In the genomic region with DNA sequence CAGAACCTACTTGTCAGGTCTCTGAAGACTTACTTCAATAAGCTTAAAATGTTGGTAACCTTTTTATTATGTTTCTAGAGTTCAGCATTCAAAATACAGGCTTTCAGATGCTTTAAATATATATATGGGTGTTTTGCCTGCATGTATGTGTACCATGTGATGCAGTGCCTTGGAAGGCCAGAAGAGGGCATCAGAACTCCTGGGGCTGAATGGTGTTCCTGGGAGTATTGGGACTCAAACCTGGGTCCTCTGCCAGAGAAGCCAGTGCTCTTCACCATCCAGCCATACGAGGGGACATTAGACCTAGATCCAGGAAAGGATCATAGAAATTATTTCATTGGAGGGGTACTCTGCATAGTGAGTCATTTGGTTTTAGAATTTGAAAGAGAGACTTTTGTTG, we compare ENCODE assay signal across 9 mouse cellular contexts. TPM values are rescaled to one million over a fixed set of nuclear protein-coding genes. Genes with fewer than 3 reads are reported as not detected.
DNase-seq lines count a peak whose midpoint lies in the region; ATAC-seq and TF ChIP-seq lines count a peak whose summit lies in the region.
"Had no signal": no experiment of that assay in that cellular context is flagged by ENCODE, and none has a peak within 500 bp of the region (broad histone marks: within the 10 kb centered on the region; RNA-seq: fewer than 3 reads in every experiment).

No protein-coding gene starts in this region.

- no peak overlapping the region for H3K4me2 ChIP-seq in midbrain, postnatal 0 days (ENCODE audit: low read depth, low read length, poor library complexity, severe bottlenecking)
- no peak overlapping the region for H3K4me2 ChIP-seq in midbrain, embryonic 11.5 days
- H3K4me2 ChIP-seq in liver, embryonic 14.5 days (ENCODE audit: low read depth), result no peak overlapping the region

- H3K9ac ChIP-seq in midbrain, postnatal 0 days (replicated peaks; ENCODE audit: low read length, poor library complexity, severe bottlenecking), result no peak overlapping the region
- no peak overlapping the region for H3K9ac ChIP-seq in midbrain, embryonic 11.5 days (ENCODE audit: low read length)
- no peak overlapping the region; the same call in 1 of the 2 replicates for H3K9ac ChIP-seq in liver, embryonic 14.5 days (replicated peaks)

- TF ChIP-seq CTCF in cerebellum, adult 2 months (IDR thresholded peaks at IDR 0.05; ENCODE audit: borderline replicate concordance, insufficient read depth, low read depth, low read length), result peak; percentile 27; the same call in 1 of the 2 replicates
- TF ChIP-seq CTCF in midbrain, postnatal 0 days (IDR thresholded peaks at IDR 0.05), result peak; percentile 43
- TF ChIP-seq CTCF in liver, embryonic 14.5 days (IDR thresholded peaks at IDR 0.05; ENCODE audit: low read depth), result peak; percentile 76

- H3K4me1 ChIP-seq in cerebellum, adult 2 months (ENCODE audit: control insufficient read depth, insufficient read depth, low read length), result peaks cover 4% of the 10 kb centered on the region
- no peaks in the 10 kb centered on the region for H3K4me1 ChIP-seq in midbrain, postnatal 0 days (ENCODE audit: insufficient read depth, low read length)
- no peaks in the 10 kb centered on the region for H3K4me1 ChIP-seq in midbrain, embryonic 11.5 days (ENCODE audit: control insufficient read depth, insufficient read depth, low read length)
- peaks cover 3 to 6% of the 10 kb centered on the region in 2 experiments for H3K4me1 ChIP-seq in liver, embryonic 14.5 days (replicated peaks; ENCODE audit: control insufficient read depth in 2 of 2, insufficient read depth in 2 of 2, low read length in 1 of 2)
- H3K4me1 ChIP-seq: midbrain, embryonic 10.5 days had no signal

- ATAC-seq in midbrain, postnatal 0 days (ENCODE audit: low FRiP score), result no peak
- ATAC-seq in midbrain, embryonic 11.5 days (ENCODE audit: low FRiP score), result no peak
- no peak for ATAC-seq in liver, embryonic 14.5 days (ENCODE audit: insufficient read depth)

- no peaks in the 10 kb centered on the region for H3K9me3 ChIP-seq in midbrain, postnatal 0 days (ENCODE audit: low read length)
- no peaks in the 10 kb centered on the region for H3K9me3 ChIP-seq in midbrain, embryonic 11.5 days (ENCODE audit: control insufficient read depth, low read length)
- no peaks in the 10 kb centered on the region for H3K9me3 ChIP-seq in liver, embryonic 14.5 days (ENCODE audit: control insufficient read depth, low read length)
- H3K9me3 ChIP-seq: midbrain, embryonic 10.5 days had no signal

- no peak for TF ChIP-seq POLR2A in cerebellum, adult 2 months (IDR thresholded peaks at IDR 0.05; ENCODE audit: borderline replicate concordance, insufficient read depth, low read length)

- H3K27ac ChIP-seq in cerebellum, adult 2 months (ENCODE audit: insufficient read depth, low read length), result no peak overlapping the region
- no peak overlapping the region for H3K27ac ChIP-seq in midbrain, postnatal 0 days (ENCODE audit: low read depth, low read length)
- H3K27ac ChIP-seq in midbrain, embryonic 11.5 days (ENCODE audit: low read depth, low read length), result no peak overlapping the region
- no peak overlapping the region for H3K27ac ChIP-seq in liver, embryonic 14.5 days
- H3K27ac ChIP-seq: midbrain, embryonic 10.5 days had no signal

- H3K4me3 ChIP-seq in cerebellum, adult 2 months (replicated peaks; ENCODE audit: insufficient read depth, low read depth, low read length), result no peak overlapping the region
- no peak overlapping the region for H3K4me3 ChIP-seq in midbrain, postnatal 0 days (ENCODE audit: low read depth, low read length)
- no peak overlapping the region for H3K4me3 ChIP-seq in midbrain, embryonic 11.5 days (ENCODE audit: low read depth, low read length)
- H3K4me3 ChIP-seq in liver, embryonic 14.5 days (ENCODE audit: insufficient read depth in 1 of 2, low read depth in 2 of 2, low read length in 2 of 2), result no peak overlapping the region
- H3K4me3 ChIP-seq: midbrain, embryonic 10.5 days had no signal

- 95% methylated on average over 1 of the region's 1 CpGs for WGBS in cerebellum, adult 2 months
- WGBS in midbrain, postnatal 0 days, result 100% methylated on average over 1 of the region's 1 CpGs
- 93% methylated on average over 1 of the region's 1 CpGs for WGBS in midbrain, embryonic 11.5 days
- 83% methylated on average over 1 of the region's 1 CpGs for WGBS in liver, embryonic 14.5 days (ENCODE audit: insufficient replicate concordance)

- no peak for DNase-seq in cerebellum, adult 2 months
- no peak for DNase-seq in cerebellum, adult 9-11 months
- DNase-seq in midbrain, postnatal 0 days (ENCODE audit: low spot score), result no peak
- DNase-seq in midbrain, embryonic 11.5 days (ENCODE audit: low spot score, missing footprints), result no peak
- DNase-seq in liver, embryonic 14.5 days (ENCODE audit: low read depth in 3 of 3, low spot score in 3 of 3), result peak in 1 of 3 experiments; percentile 19
- peak; percentile 36 to 45 for DNase-seq in thymus, postnatal 36 days
- DNase-seq in layer of hippocampus, adult 9-11 months, result no peak
- DNase-seq in right cerebral cortex, adult 2 months (ENCODE audit: low spot score in 2 of 2), result no peak

- TF ChIP-seq EP300 in liver, embryonic 14.5 days (IDR thresholded peaks at IDR 0.05; ENCODE audit: low read depth), result no peak

- no peaks in the 10 kb centered on the region for H3K27me3 ChIP-seq in cerebellum, adult 2 months (ENCODE audit: control insufficient read depth, insufficient read depth, low read length)
- H3K27me3 ChIP-seq in midbrain, postnatal 0 days (ENCODE audit: insufficient read depth, low read length), result no peaks in the 10 kb centered on the region
- no peaks in the 10 kb centered on the region for H3K27me3 ChIP-seq in midbrain, embryonic 11.5 days (ENCODE audit: control insufficient read depth, insufficient read depth, low read length)
- no peaks in the 10 kb centered on the region for H3K27me3 ChIP-seq in liver, embryonic 14.5 days (ENCODE audit: control insufficient read depth, insufficient read depth, low read length)

- H3K36me3 ChIP-seq in midbrain, postnatal 0 days (ENCODE audit: insufficient read depth, low read length), result peaks cover 11% of the 10 kb centered on the region
- H3K36me3 ChIP-seq in midbrain, embryonic 11.5 days (ENCODE audit: control insufficient read depth, insufficient read depth, low read length), result peaks cover 3% of the 10 kb centered on the region; the same call in 1 of the 2 replicates
- H3K36me3 ChIP-seq in liver, embryonic 14.5 days (replicated peaks; ENCODE audit: control insufficient read depth, insufficient read depth, low read depth), result peaks cover 28% of the 10 kb centered on the region

RNA-seq across cellular contexts. Expression of a gene that starts 13.5 kb away (rescaled TPM):
- 191 and 197 TPM in 2 replicates for polyA plus RNA-seq in cerebellum, adult 2 months (2012; rRNA removed)
- total RNA-seq in midbrain, postnatal 0 days (2014; rRNA removed), result 112 and 123 TPM in 2 replicates
- 285 and 300 TPM in 2 replicates for polyA plus RNA-seq in midbrain, postnatal 0 days (2015; fragmentation: Nextera tagmentation; extraction: Ambion mirVana)
- 248 and 272 TPM in 2 replicates for polyA plus RNA-seq in midbrain, embryonic 11.5 days (2014; fragmentation: Nextera tagmentation; extraction: Ambion mirVana)
- 37.0 and 53.0 TPM in 2 replicates for polyA plus RNA-seq in liver, embryonic 14.5 days (2012; rRNA removed)
- polyA plus RNA-seq in liver, embryonic 14.5 days (2014; fragmentation: Nextera tagmentation; extraction: Ambion mirVana), result 80.6 and 84.2 TPM in 2 replicates

RNA-seq across cellular contexts. Expression of a gene that starts 34.5 kb away (rescaled TPM):
- 12.6 and 12.9 TPM in 2 replicates for polyA plus RNA-seq in cerebellum, adult 2 months (2012; rRNA removed)
- total RNA-seq in midbrain, postnatal 0 days (2014; rRNA removed), result 40.7 and 45.5 TPM in 2 replicates
- polyA plus RNA-seq in midbrain, postnatal 0 days (2015; fragmentation: Nextera tagmentation; extraction: Ambion mirVana), result 21.1 and 23.5 TPM in 2 replicates
- polyA plus RNA-seq in midbrain, embryonic 11.5 days (2014; fragmentation: Nextera tagmentation; extraction: Ambion mirVana), result 29.4 TPM in 2 replicates
- 4.5 TPM in 2 replicates for polyA plus RNA-seq in liver, embryonic 14.5 days (2012; rRNA removed)
- 4.8 and 5.7 TPM in 2 replicates for polyA plus RNA-seq in liver, embryonic 14.5 days (2014; fragmentation: Nextera tagmentation; extraction: Ambion mirVana)

Comparison
In these comparisons a context has a peak if more than half of its experiments do, and no peak if none do; other contexts are left out.
1. DNase-seq: peak in thymus, postnatal 36 days (2 of 2); none in cerebellum, adult 2 months (0 of 2), cerebellum, adult 9-11 months (single experiment), midbrain, postnatal 0 days (single experiment), midbrain, embryonic 11.5 days (single experiment), layer of hippocampus, adult 9-11 months (single experiment) and right cerebral cortex, adult 2 months (0 of 2).
2. Peak in every context shown above with its lines, with median percentiles within 50 percentile points of each other: CTCF ChIP-seq.